Mouse (Mus musculus): ENCODE results near the gene Flot1. TPM values are rescaled to one million over a fixed set of nuclear protein-coding genes. Genes with fewer than 3 reads are reported as not detected.

Flot1 gene
- 18.3 to 24.9 TPM (median 22.1 TPM) in 4 replicates for total RNA-seq (2023)

GRCm38 (mm10) chr17:35822964-35823937, at the start of gene Flot1:
Flot1 (plus strand) TSS chr17:35823230.

GRCm38 (mm10) chr17:35821439-35822430, 1.3 kb upstream of the Flot1 start, which contains the start of gene Ier3:
Ier3 (plus strand) TSS chr17:35821684.

GRCm38 (mm10) chr17:35838122-35838544, 15.1 kb downstream of the Flot1 start, which contains the start of gene Tubb5:
Tubb5 (minus strand) TSS chr17:35838306.

GRCm38 (mm10) chr17:35841076-35841950, 18.3 kb downstream of the Flot1 start, which contains the start of gene Mdc1:
Mdc1 (plus strand) TSS chr17:35841515.

GRCm38 (mm10) chr17:35861198-35861857, 38.3 kb downstream of the Flot1 start, which contains the start of gene Nrm:
Nrm (plus strand) TSS chr17:35861318.

GRCm38 (mm10) chr17:35865481-35866280, 42.7 kb downstream of the Flot1 start, which contains the start of gene Ppp1r18:
Ppp1r18 (plus strand) TSS chr17:35865593.

GRCm38 (mm10) chr17:35879245-35880057, 56.4 kb downstream of the Flot1 start, which contains the start of gene Dhx16:
Dhx16 (plus strand) TSS chr17:35879819.

Other genes starting within 250 kb of the Flot1 start
- not detected in 4 replicates for gene Sfta2, start 221.7 kb upstream of the Flot1 start, total RNA-seq (2023)
- not detected in 4 replicates for gene Gm9573, start 196.6 kb upstream of the Flot1 start, total RNA-seq (2023)
- not detected in 4 replicates for gene Mucl3, start 179.5 kb upstream of the Flot1 start, total RNA-seq (2023)
- 37.0 to 55.6 TPM (median 43.5 TPM) in 4 replicates for gene Vars2, start 155.6 kb upstream of the Flot1 start, total RNA-seq (2023)
- gene Gtf2h4, start 149.5 kb upstream of the Flot1 start, total RNA-seq (2023) = 15.9 to 21.1 TPM (median 19.1 TPM) in 4 replicates
- 0.16 to 0.39 TPM in 2 of 4 replicates, not detected in the others for gene Ddr1, start 118.6 kb upstream of the Flot1 start, total RNA-seq (2023)
- gene Ier3, start 1.5 kb upstream of the Flot1 start, total RNA-seq (2023) = 0.52 to 1.1 TPM (median 1.0 TPM) in 3 of 4 replicates, not detected in the other
- gene Tubb5, start 15.1 kb downstream of the Flot1 start, total RNA-seq (2023) = 236 to 254 TPM (median 249 TPM) in 4 replicates
- 73.0 to 81.1 TPM (median 79.2 TPM) in 4 replicates for gene Mdc1, start 18.3 kb downstream of the Flot1 start, total RNA-seq (2023)
- 85.5 to 100 TPM (median 88.6 TPM) in 4 replicates for gene Nrm, start 38.1 kb downstream of the Flot1 start, total RNA-seq (2023)
- gene Ppp1r18, start 42.4 kb downstream of the Flot1 start, total RNA-seq (2023) = 217 to 232 TPM (median 222 TPM) in 4 replicates
- 104 to 117 TPM (median 107 TPM) in 4 replicates for gene Dhx16, start 56.6 kb downstream of the Flot1 start, total RNA-seq (2023)
- 17.2 to 24.2 TPM (median 21.6 TPM) in 4 replicates for gene 2310061I04Rik, start 74.2 kb downstream of the Flot1 start, total RNA-seq (2023)
- gene Atat1, start 86.8 kb downstream of the Flot1 start, total RNA-seq (2023) = 17.1 to 19.0 TPM (median 18.1 TPM) in 4 replicates
- 66.6 to 75.4 TPM (median 71.1 TPM) in 4 replicates for gene Mrps18b, start 93.2 kb downstream of the Flot1 start, total RNA-seq (2023)
- 169 to 183 TPM (median 172 TPM) in 4 replicates for gene Ppp1r10, start 93.2 kb downstream of the Flot1 start, total RNA-seq (2023)
- gene Abcf1, start 146.5 kb downstream of the Flot1 start, total RNA-seq (2023) = 110 to 126 TPM (median 118 TPM) in 4 replicates
- 74.4 to 96.2 TPM (median 83.1 TPM) in 4 replicates for gene Gnl1, start 156.6 kb downstream of the Flot1 start, total RNA-seq (2023)
- 76.5 to 103 TPM (median 82.0 TPM) in 4 replicates for gene Prr3, start 157.0 kb downstream of the Flot1 start, total RNA-seq (2023)
- gene H2-T24, start 197.3 kb downstream of the Flot1 start, total RNA-seq (2023) = 41.0 to 45.3 TPM (median 43.3 TPM) in 4 replicates
- gene H2-T23, start 209.6 kb downstream of the Flot1 start, total RNA-seq (2023) = 309 to 351 TPM (median 339 TPM) in 4 replicates
- 79.2 to 84.9 TPM (median 81.8 TPM) in 4 replicates for gene H2-T22, start 219.5 kb downstream of the Flot1 start, total RNA-seq (2023)
- gene Gm6034, start 219.7 kb downstream of the Flot1 start, total RNA-seq (2023) = 0.43 to 0.78 TPM in 2 of 4 replicates, not detected in the others
- gene Gm11127, start 235.1 kb downstream of the Flot1 start, total RNA-seq (2023) = 60.5 to 70.0 TPM (median 65.9 TPM) in 4 replicates